Mouse (Mus musculus): ENCODE data around the gene Hrc. TPM values are rescaled to one million over a fixed set of nuclear protein-coding genes. Genes with fewer than 3 reads are reported as not detected.

The Hrc gene
- polyA plus RNA-seq, 1 experiment from 2014 or later = 0.46 TPM

- Histone ChIP-seq H3K4me1 (peaks cover 40% of the 10 kb centered on the region), H3K36me3 (no peaks in the 10 kb centered on the region), H3K9me3 (no peaks in the 10 kb centered on the region), H3K27ac (no peak overlapping the region), H3K4me3 (no peak overlapping the region), H3K4me2 (replicated peaks) (peak overlapping the region; percentile 87; the same call in 1 of the 2 replicates), H3K27me3 (replicated peaks) (peaks cover 9% of the 10 kb centered on the region), H3K9ac (no peak overlapping the region)
- ATAC-seq (ENCODE audit: low FRiP score, low read depth) = no peak
- 39% methylated on average over 3 of the region's 3 CpGs for WGBS
Measured at GRCm38 (mm10) chr7:45334605-45335004, 485 bp upstream of the Hrc start.

- Histone ChIP-seq H3K4me2 (replicated peaks) (no peak overlapping the region), H3K27me3 (replicated peaks) (peaks cover 12% of the 10 kb centered on the region), H3K4me3 (no peak overlapping the region), H3K36me3 (no peaks in the 10 kb centered on the region), H3K9ac (no peak overlapping the region), H3K27ac (no peak overlapping the region), H3K9me3 (no peaks in the 10 kb centered on the region), H3K4me1 (peaks cover 57% of the 10 kb centered on the region)
- no peak for ATAC-seq (ENCODE audit: low FRiP score, low read depth)
- WGBS = 90% methylated on average over 4 of the region's 4 CpGs
Measured at GRCm38 (mm10) chr7:45336319-45336718, 1.2 kb downstream of the Hrc start.

GRCm38 (mm10) chr7:45337469-45337868 lies 2.4 kb downstream of the Hrc start:
- ATAC-seq (ENCODE audit: low FRiP score, low read depth) = no peak
- Histone ChIP-seq H3K27ac (no peak overlapping the region), H3K4me2 (replicated peaks) (no peak overlapping the region), H3K4me3 (no peak overlapping the region), H3K36me3 (peaks cover 3% of the 10 kb centered on the region; the same call in 1 of the 2 replicates), H3K9me3 (no peaks in the 10 kb centered on the region), H3K27me3 (replicated peaks) (peaks cover 9% of the 10 kb centered on the region), H3K9ac (no peak overlapping the region), H3K4me1 (peaks cover 58% of the 10 kb centered on the region)
- WGBS = 18% methylated on average over 4 of the region's 4 CpGs

- no peak overlapping the region for H3K4me3 ChIP-seq
- H3K9ac ChIP-seq = no peak overlapping the region
- H3K9me3 ChIP-seq = no peaks in the 10 kb centered on the region
- no peak overlapping the region for H3K27ac ChIP-seq
- peak overlapping the region; percentile 93 for H3K4me2 ChIP-seq (replicated peaks)
- 3% methylated on average over 14 of the region's 14 CpGs for WGBS
- no peak for ATAC-seq (ENCODE audit: low FRiP score, low read depth)
- peaks cover 9% of the 10 kb centered on the region for H3K27me3 ChIP-seq (replicated peaks)
- peaks cover 50% of the 10 kb centered on the region for H3K4me1 ChIP-seq
- peaks cover 3% of the 10 kb centered on the region; the same call in 1 of the 2 replicates for H3K36me3 ChIP-seq
Measured at GRCm38 (mm10) chr7:45338161-45338911, 3.2 kb downstream of the Hrc start.

- H3K27ac ChIP-seq = no peak overlapping the region
Measured at GRCm38 (mm10) chr7:45339410-45340065, 4.4 kb downstream of the Hrc start.

GRCm38 (mm10) chr7:45340066-45340442 lies 5.0 kb downstream of the Hrc start:
- Histone ChIP-seq H3K9ac (0 out of 2 replicates have a peak overlapping the region, but pooled peaks have one; percentile 67), H3K4me1 (peaks cover 38% of the 10 kb centered on the region), H3K27me3 (replicated peaks) (peaks cover 9% of the 10 kb centered on the region), H3K4me2 (replicated peaks) (peak overlapping the region; percentile 93), H3K27ac (no peak overlapping the region), H3K9me3 (no peaks in the 10 kb centered on the region), H3K4me3 (peak overlapping the region; percentile 49), H3K36me3 (peaks cover 3% of the 10 kb centered on the region; the same call in 1 of the 2 replicates)
- ATAC-seq (ENCODE audit: low FRiP score, low read depth) = no peak
- 0% methylated on average over 11 of the region's 11 CpGs for WGBS

More at GRCm38 (mm10) chr7:45339410-45340065, 4.4 kb downstream of the Hrc start:
- Histone ChIP-seq H3K36me3 (peaks cover 3% of the 10 kb centered on the region; the same call in 1 of the 2 replicates), H3K9me3 (no peaks in the 10 kb centered on the region), H3K9ac (peak overlapping the region; percentile 67), H3K4me2 (replicated peaks) (peak overlapping the region; percentile 93), H3K4me1 (peaks cover 41% of the 10 kb centered on the region), H3K27me3 (replicated peaks) (peaks cover 9% of the 10 kb centered on the region), H3K4me3 (peak overlapping the region; percentile 49)
- ATAC-seq (ENCODE audit: low FRiP score, low read depth) = peak; percentile 85
- WGBS = under 1% methylated on average over 37 of the region's 39 CpGs

- peak overlapping the region; percentile 93 for H3K4me2 ChIP-seq (replicated peaks)
- H3K9me3 ChIP-seq = no peaks in the 10 kb centered on the region
- peaks cover 9% of the 10 kb centered on the region for H3K27me3 ChIP-seq (replicated peaks)
- peaks cover 3% of the 10 kb centered on the region; the same call in 1 of the 2 replicates for H3K36me3 ChIP-seq
- 2% methylated on average over 11 of the region's 11 CpGs for WGBS
- no peak overlapping the region for H3K9ac ChIP-seq
- peak overlapping the region; percentile 49 for H3K4me3 ChIP-seq
- ATAC-seq (ENCODE audit: low FRiP score, low read depth) = no peak
- no peak overlapping the region for H3K27ac ChIP-seq
- peaks cover 34% of the 10 kb centered on the region for H3K4me1 ChIP-seq
Measured at GRCm38 (mm10) chr7:45340669-45341068, 5.6 kb downstream of the Hrc start.

GRCm38 (mm10) chr7:45341303-45341702 lies 6.2 kb downstream of the Hrc start:
- no peak overlapping the region for H3K9ac ChIP-seq
- H3K4me2 ChIP-seq (replicated peaks) = peak overlapping the region; percentile 93
- ATAC-seq (ENCODE audit: low FRiP score, low read depth) = no peak
- no peaks in the 10 kb centered on the region for H3K9me3 ChIP-seq
- 5% methylated on average over 8 of the region's 8 CpGs for WGBS
- no peak overlapping the region for H3K27ac ChIP-seq
- peaks cover 34% of the 10 kb centered on the region for H3K4me1 ChIP-seq
- H3K36me3 ChIP-seq = peaks cover 9% of the 10 kb centered on the region; the same call in 1 of the 2 replicates
- H3K27me3 ChIP-seq (replicated peaks) = peaks cover 9% of the 10 kb centered on the region; the same call in 1 of the 2 replicates
- H3K4me3 ChIP-seq = no peak overlapping the region

GRCm38 (mm10) chr7:45342081-45342480 lies 7.0 kb downstream of the Hrc start:
- Histone ChIP-seq H3K4me1 (peaks cover 34% of the 10 kb centered on the region), H3K9me3 (no peaks in the 10 kb centered on the region), H3K4me3 (no peak overlapping the region), H3K9ac (no peak overlapping the region), H3K27ac (no peak overlapping the region), H3K27me3 (replicated peaks) (peaks cover 9% of the 10 kb centered on the region; the same call in 1 of the 2 replicates), H3K4me2 (replicated peaks) (no peak overlapping the region), H3K36me3 (peaks cover 17% of the 10 kb centered on the region)
- WGBS = 90% methylated on average over 11 of the region's 11 CpGs
- no peak for ATAC-seq (ENCODE audit: low FRiP score, low read depth)

GRCm38 (mm10) chr7:45343543-45343942 lies 8.5 kb downstream of the Hrc start:
- Histone ChIP-seq H3K4me3 (no peak overlapping the region), H3K27me3 (replicated peaks) (0 out of 2 replicates have a peak, but pooled peaks cover 3% of the 10 kb centered on the region), H3K9me3 (no peaks in the 10 kb centered on the region), H3K27ac (no peak overlapping the region), H3K4me1 (peaks cover 28% of the 10 kb centered on the region), H3K4me2 (replicated peaks) (no peak overlapping the region), H3K9ac (no peak overlapping the region), H3K36me3 (peaks cover 31% of the 10 kb centered on the region)
- 37% methylated on average over 13 of the region's 13 CpGs for WGBS
- ATAC-seq (ENCODE audit: low FRiP score, low read depth) = no peak

- Histone ChIP-seq H3K36me3 (peaks cover 62% of the 10 kb centered on the region), H3K4me2 (replicated peaks) (no peak overlapping the region), H3K4me1 (no peaks in the 10 kb centered on the region), H3K27me3 (replicated peaks) (no peaks in the 10 kb centered on the region), H3K9ac (no peak overlapping the region), H3K27ac (no peak overlapping the region), H3K9me3 (no peaks in the 10 kb centered on the region), H3K4me3 (no peak overlapping the region)
- no peak for ATAC-seq (ENCODE audit: low FRiP score, low read depth)
- WGBS = 81% methylated on average over 13 of the region's 13 CpGs
Measured at GRCm38 (mm10) chr7:45346905-45347304, 11.8 kb downstream of the Hrc start.

GRCm38 (mm10) chr7:45353041-45353440 lies 18.0 kb downstream of the Hrc start:
- H3K9ac ChIP-seq = no peak overlapping the region
- H3K27me3 ChIP-seq (replicated peaks) = no peaks in the 10 kb centered on the region
- no peak overlapping the region for H3K4me2 ChIP-seq (replicated peaks)
- no peaks in the 10 kb centered on the region for H3K9me3 ChIP-seq
- H3K4me1 ChIP-seq = no peaks in the 10 kb centered on the region
- no peak overlapping the region for H3K27ac ChIP-seq
- ATAC-seq (ENCODE audit: low FRiP score, low read depth) = no peak
- H3K36me3 ChIP-seq = peaks cover 82% of the 10 kb centered on the region
- 29% methylated on average over 5 of the region's 5 CpGs for WGBS
- no peak overlapping the region for H3K4me3 ChIP-seq

Measured in neural tube, embryonic 12.5 days (tissue).